Mouse (Mus musculus): ENCODE results near the gene Ormdl3.
"Not testable (repeated sequence)": the region's sequence is repeated elsewhere in the genome, so short reads cannot be mapped to it uniquely, and the experiment has no call there.

Ormdl3 gene

GRCm38 (mm10) chr11:98586892-98587563, at the start of gene Ormdl3:
Gene Ormdl3, minus strand, starts transcription at chr11:98587368.
- peak; percentile 98 for DNase-seq (ENCODE audit: low read depth, low spot score)

- DNase-seq (ENCODE audit: low read depth, low spot score) = peak; percentile 9
These were observed 48.3 kb upstream of the Ormdl3 start for GRCm38 (mm10) chr11:98635312-98635970.

GRCm38 (mm10) chr11:98630646-98631045, 43.5 kb upstream of the Ormdl3 start:
- DNase-seq (ENCODE audit: low read depth, low spot score) = peak; percentile 3

GRCm38 (mm10) chr11:98628706-98629105, 41.5 kb upstream of the Ormdl3 start:
- peak; percentile 6 for DNase-seq (ENCODE audit: low read depth, low spot score)

GRCm38 (mm10) chr11:98625611-98626410, 38.6 kb upstream of the Ormdl3 start, which contains the start of the genes Gm12355 and Gsdma3:
Gene Gm12355, minus strand, starts transcription at chr11:98625661.
Gene Gsdma3, plus strand, starts transcription at chr11:98626360.
- DNase-seq (ENCODE audit: low read depth, low spot score) = no peak

- DNase-seq (ENCODE audit: low read depth, low spot score) = not testable (repeated sequence)
These were observed 37.2 kb upstream of the Ormdl3 start for GRCm38 (mm10) chr11:98624381-98624780.

GRCm38 (mm10) chr11:98623981-98624380, 36.8 kb upstream of the Ormdl3 start:
- DNase-seq (ENCODE audit: low read depth, low spot score) = not testable (repeated sequence)

GRCm38 (mm10) chr11:98620791-98621190, 33.6 kb upstream of the Ormdl3 start:
- DNase-seq (ENCODE audit: low read depth, low spot score) = no peak

- peak; percentile 75 for DNase-seq (ENCODE audit: low read depth, low spot score)
These were observed 19.6 kb upstream of the Ormdl3 start for GRCm38 (mm10) chr11:98606763-98607162.

GRCm38 (mm10) chr11:98604911-98605310, 17.7 kb upstream of the Ormdl3 start:
- not testable (repeated sequence) for DNase-seq (ENCODE audit: low read depth, low spot score)

- DNase-seq (ENCODE audit: low read depth, low spot score) = no peak
These were observed 16.8 kb upstream of the Ormdl3 start for GRCm38 (mm10) chr11:98603953-98604352.

- no peak for DNase-seq (ENCODE audit: low read depth, low spot score)
These were observed 15.0 kb upstream of the Ormdl3 start for GRCm38 (mm10) chr11:98602090-98602690.

GRCm38 (mm10) chr11:98599291-98599690, 12.1 kb upstream of the Ormdl3 start:
- peak; percentile 17 for DNase-seq (ENCODE audit: low read depth, low spot score)

GRCm38 (mm10) chr11:98598851-98599290, 11.7 kb upstream of the Ormdl3 start:
- DNase-seq (ENCODE audit: low read depth, low spot score) = peak; percentile 74

GRCm38 (mm10) chr11:98597991-98598390, 10.8 kb upstream of the Ormdl3 start, which contains the start of gene Lrrc3c:
Gene Lrrc3c, plus strand, starts transcription at chr11:98598291.
- no peak for DNase-seq (ENCODE audit: low read depth, low spot score)

- DNase-seq (ENCODE audit: low read depth, low spot score) = peak; percentile 71
These were observed 10.2 kb upstream of the Ormdl3 start for GRCm38 (mm10) chr11:98597363-98597762.

- DNase-seq (ENCODE audit: low read depth, low spot score) = no peak
These were observed 8.8 kb upstream of the Ormdl3 start for GRCm38 (mm10) chr11:98595955-98596354.

- DNase-seq (ENCODE audit: low read depth, low spot score) = no peak
These were observed 8.3 kb upstream of the Ormdl3 start for GRCm38 (mm10) chr11:98595473-98595872.

GRCm38 (mm10) chr11:98595021-98595420, 7.9 kb upstream of the Ormdl3 start:
- no peak for DNase-seq (ENCODE audit: low read depth, low spot score)

- DNase-seq (ENCODE audit: low read depth, low spot score) = peak; percentile 90
These were observed 3.6 kb upstream of the Ormdl3 start for GRCm38 (mm10) chr11:98590548-98591445.

- DNase-seq (ENCODE audit: low read depth, low spot score) = no peak
These were observed 2.1 kb upstream of the Ormdl3 start for GRCm38 (mm10) chr11:98589306-98589705.
